Mouse (Mus musculus) left cerebral cortex, postnatal 4 days (tissue): ENCODE results near the gene Foxn3. TPM values are rescaled to one million over a fixed set of nuclear protein-coding genes. Genes with fewer than 3 reads are reported as not detected.

Experiments
- DNase-seq: peaks from one replicate; pipeline ENCODE4 v3.0.0-alpha.2; 2022
- intact Hi-C: fragments of 180-260 bp; cut with DNase I; formaldehyde crosslinking; loops from one replicate; pipeline ENCODE4 v1.15.1; 2025
- total RNA-seq, 2 experiments: library from RNA; stranded (reverse); gene quantifications; 2 replicates each; pipeline ENCODE4 v1.2.3; 2021

Foxn3 gene
- total RNA-seq, 2 experiments from 2014 or later = 73.5 to 79.5 TPM

DNA sequence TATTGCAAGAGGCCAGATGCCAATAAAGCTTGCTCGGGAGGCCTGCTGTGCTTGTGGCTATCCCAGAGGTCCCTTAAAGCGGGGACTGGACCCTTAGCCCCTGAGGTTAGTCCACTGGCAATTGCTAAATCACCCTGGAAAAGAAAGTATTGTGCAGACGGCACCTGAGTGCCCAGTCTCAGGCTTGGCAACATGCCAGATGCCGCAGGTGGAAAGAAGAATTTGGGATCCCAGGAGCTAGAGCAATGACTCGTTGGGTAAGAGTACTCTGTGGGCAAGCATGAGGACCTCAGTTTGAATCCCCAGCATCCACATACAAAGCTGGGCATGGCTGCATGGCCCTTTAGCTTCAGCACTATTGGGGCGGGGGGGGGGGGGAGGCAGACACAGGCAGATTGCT lies 35.9 kb downstream of the Foxn3 start:
- peak; percentile 39 for DNase-seq
- intact Hi-C loops = no loop called here

DNA sequence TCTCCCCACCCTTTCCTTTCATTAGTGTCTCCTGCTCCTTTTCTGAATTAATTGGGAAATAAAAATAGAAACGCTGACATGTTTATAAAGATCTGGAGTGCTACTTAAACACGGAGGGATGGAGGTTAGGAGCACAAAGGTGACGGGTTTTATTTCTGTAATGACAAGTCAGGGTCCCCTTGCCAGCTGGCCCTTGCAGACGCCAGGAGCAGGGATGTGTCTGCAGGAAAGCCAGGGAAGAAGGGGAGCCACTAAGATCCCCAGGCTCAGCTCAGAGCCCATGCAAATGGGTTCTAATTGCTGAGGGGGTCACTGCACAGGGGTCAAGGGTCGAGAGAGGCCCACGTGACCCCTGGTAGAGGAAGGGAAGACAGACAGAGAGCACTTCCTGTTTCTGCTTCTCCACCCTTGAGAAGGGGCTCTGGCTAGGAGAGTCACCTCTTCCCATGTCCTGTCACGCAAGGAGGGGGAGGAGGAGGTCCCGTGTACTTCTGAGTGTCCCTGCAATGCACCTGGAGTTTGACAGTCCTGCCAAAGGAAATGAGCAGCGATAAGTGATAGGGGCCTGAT lies 36.7 kb downstream of the Foxn3 start:
- intact Hi-C loops = no loop called here
- peak; percentile 24 for DNase-seq

DNA sequence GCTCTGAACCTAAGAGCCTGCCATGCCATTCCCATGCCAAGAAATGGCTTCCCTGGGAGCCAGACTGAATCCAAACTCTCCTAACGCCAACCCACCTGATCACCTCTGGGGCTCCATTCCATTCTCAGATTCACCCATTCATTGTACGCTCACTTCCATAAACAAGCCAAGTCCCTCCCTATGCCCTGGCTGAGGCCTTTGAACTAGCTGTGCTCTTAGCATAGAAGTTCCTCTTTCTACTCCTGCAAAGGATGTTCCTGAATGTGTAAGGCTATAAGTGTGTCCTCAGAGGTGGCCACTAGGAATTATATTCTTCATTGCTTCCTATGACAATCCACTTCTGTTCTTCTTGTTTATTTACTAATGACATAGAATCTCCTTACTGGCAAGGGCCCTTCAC lies 40.5 kb downstream of the Foxn3 start:
- intact Hi-C loops = no loop called here

DNA sequence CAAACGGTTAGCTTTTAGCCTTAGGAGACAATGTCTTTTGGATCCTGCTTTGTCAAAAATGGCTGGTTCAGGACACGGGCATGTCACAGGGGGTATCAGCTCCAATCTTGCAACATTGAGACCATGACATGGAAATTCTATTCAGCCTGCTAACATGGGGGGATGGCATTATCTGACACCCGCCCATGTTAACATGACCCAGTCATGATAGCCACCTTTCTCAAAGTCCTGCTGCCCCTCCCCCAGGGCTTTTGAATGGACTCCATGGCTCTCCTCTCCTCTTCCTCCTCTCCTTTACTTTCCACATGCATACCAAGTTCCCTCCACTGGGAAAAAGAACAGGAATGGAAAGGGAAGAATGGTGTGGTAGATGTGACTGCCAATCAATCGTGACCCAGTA lies 43.5 kb downstream of the Foxn3 start:
- intact Hi-C loops = no loop called here
- DNase-seq = no peak

More for the DNA sequence above, 40.5 kb downstream of the Foxn3 start:
- no peak for DNase-seq

DNA sequence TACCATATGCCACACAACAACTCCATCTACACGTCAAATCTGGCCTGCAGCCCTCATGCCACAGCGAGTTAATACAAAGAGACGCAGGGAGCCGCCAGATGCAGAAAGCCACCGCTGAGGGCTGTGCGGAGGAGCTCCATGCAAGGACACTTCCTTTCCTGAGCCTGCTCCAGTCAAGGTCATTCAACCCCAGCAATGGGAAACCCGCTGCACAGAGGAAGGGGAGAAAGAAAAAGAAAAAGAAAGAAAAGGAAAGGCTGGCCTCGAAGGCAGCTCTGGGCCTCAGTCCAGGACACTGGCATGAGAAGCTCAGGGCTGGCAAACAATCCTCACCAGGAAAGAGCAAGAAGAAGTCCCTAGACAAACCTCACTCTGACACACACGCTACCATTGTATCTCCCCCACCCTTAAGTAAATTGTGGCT lies 44.2 kb downstream of the Foxn3 start:
- peak; percentile 82 for DNase-seq
- intact Hi-C loops = no loop called here

DNA sequence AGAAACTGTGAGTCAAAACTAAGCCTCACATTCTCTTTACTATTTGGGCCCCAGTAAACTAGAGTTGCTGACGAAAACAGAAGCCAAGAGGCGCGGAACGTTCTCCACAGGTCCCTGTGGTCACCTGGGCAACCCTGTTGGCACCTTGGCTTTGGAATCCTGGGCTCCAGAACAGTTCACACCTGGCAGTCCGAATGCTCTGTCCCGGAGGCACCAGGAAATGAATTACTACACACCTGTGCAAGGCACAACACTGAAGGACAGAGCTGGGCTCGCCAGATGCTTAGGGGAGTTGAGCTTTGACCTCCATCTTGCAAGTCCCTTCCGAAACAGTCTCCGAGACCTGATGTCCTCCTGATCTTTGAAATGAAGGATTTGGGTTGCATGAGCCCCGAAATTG lies 44.7 kb downstream of the Foxn3 start:
- no peak for DNase-seq
- intact Hi-C loops = no loop called here

DNA sequence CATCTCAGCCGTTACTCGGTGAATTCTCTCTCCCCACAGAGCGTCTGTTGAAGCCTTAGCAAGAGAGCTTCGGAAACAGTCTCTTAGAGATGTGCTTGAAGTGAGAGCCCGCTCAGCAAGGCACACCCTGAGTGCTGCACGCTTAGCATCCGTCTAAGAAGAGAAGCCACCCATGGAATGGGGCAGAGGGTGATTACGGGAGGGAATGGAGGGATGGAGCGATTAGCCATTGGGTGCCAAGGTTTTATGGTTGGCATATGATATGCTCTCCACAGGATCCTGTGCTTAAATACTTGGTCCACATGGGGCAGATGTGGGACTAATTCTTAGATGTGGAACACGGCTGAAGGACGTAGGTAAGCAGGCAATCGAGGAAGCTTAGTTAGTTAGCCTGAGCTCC lies 45.3 kb downstream of the Foxn3 start:
- intact Hi-C loops = no loop called here

DNA sequence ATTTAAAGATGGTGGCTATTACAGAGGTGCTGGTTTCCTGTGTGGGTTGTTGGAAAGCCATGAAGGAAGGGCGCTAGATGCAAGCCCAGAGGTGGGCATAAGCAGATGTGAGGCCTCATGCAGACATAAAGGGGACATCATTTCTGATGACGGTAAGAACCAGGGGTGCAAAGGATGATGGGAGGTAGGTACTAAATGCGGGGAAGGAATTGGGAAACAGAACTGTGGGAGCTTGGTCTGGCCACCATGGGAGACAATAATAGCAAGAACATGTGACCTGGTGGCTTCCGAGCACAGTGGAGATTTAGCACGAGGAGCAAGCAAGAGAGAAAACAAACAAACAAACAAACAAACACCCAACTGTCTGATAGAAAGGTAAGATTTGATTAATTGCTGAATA lies 46.1 kb downstream of the Foxn3 start:
- intact Hi-C loops = no loop called here

More for the DNA sequence above, 45.3 kb downstream of the Foxn3 start:
- no peak for DNase-seq

DNA sequence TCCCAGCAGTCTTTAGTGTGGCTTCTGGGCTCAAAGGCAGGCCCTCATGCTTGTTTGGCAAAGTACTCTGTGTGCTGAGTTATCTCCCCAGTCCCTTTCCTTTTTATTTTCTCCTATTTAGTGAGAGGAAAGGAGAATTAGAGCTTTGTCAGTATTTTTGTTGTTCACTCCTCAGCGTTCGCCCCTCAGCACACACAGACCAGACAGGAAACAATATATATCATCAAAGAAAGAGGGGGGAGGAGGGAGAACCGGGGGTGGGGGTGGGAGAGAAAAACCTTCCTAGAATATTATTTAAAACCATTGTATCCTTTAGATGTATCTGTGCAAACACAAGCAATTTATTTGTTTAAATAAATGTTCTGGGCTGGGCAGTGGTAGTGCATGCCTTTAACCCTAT lies 47.9 kb downstream of the Foxn3 start:
- intact Hi-C loops = no loop called here
- DNase-seq = no peak

More for the DNA sequence above, 46.1 kb downstream of the Foxn3 start:
- no peak for DNase-seq

DNA sequence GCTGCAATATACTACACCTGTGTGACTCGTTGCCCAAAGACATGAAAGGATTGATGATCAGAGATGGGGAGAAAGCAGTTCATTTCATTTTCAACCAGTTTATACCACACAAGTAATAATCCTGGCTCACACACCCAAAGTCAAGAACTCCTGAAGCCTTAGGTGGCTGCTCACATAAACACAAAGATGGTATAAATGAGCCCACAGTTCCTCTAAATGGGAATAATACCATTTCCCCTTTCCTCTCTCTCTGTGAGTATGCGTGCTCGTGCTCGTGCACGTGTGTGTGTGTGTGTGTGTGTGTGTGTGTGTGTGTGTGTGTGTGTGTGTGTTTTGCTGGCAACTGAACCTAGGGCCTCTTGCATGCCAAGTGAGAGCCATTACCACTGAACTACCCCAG lies 51.7 kb downstream of the Foxn3 start:
- intact Hi-C loops = no loop called here
- DNase-seq = no peak

DNA sequence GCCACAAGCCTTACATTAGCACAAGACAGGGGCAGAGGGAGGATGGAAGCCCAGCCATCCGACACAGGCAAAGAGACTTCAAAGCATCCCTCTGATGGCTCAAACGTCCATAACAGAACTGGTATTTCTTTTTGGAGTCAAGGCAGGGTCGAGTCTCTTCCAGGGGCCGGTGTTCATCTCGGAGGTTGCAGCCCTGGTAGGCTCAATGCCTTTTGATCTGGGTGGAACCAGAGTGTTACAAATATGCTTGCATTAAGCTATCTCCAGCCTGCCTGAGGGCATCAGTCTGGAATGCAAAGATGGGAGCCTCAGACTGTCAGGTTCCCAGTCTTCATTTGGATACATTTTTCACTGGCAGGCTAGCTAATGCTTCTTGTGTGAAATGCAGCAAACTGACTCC lies 52.6 kb downstream of the Foxn3 start:
- intact Hi-C loops = no loop called here
- DNase-seq = no peak

DNA sequence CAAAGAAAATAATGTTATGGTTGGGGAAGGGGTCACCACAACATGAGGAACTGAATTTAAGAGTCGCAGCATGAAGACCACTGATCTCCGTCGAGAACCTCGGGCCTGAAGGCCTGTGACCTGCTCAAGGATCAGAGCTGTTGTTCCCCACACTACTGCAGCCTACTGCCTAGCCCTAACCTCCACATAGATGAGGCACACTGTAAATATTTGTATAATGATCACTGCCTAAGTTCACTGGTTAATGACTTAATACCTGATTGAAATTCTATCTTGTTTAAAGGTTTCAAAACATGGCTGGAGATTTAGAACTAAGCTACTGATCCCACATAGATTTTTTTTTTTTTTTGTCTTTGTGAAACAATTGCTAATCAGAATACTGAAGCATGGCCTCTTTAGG lies 61.2 kb downstream of the Foxn3 start:
- no peak for DNase-seq
- intact Hi-C loops = no loop called here

DNA sequence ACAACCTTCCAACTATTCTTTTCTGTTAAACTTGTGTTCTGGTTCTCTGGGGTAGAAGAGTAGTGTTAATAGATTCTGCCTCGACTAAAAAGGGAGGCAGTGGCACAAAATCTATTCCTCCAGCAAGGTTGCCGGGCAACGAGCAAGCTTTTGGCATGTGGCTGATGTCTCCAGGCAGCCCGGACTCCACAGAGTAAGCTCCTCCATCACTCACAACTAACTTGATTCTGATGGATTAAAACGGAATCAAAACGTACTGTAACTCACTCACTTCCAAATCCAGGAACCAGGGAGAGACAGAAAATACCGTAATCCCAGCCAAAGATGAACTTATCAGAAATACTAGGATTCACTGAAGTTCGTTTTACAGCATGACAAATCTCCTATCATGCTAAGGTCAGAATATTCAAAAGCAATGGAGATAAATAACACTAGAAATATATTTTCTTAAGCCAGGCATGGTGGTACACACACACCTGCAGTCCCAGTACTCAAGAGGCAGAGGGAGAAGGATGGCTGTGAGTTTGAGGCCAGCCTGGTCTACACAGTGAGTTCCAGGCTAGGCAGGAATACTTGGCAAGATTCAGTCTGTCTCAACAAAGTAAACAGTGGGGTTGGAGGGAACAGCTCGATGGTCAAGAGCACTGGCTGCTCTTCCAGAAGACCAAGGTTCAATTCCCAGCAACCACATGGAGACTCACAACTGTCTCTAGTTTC lies 64.2 kb downstream of the Foxn3 start:
- peak; percentile 65 for DNase-seq
- intact Hi-C loops = no loop called here

DNA sequence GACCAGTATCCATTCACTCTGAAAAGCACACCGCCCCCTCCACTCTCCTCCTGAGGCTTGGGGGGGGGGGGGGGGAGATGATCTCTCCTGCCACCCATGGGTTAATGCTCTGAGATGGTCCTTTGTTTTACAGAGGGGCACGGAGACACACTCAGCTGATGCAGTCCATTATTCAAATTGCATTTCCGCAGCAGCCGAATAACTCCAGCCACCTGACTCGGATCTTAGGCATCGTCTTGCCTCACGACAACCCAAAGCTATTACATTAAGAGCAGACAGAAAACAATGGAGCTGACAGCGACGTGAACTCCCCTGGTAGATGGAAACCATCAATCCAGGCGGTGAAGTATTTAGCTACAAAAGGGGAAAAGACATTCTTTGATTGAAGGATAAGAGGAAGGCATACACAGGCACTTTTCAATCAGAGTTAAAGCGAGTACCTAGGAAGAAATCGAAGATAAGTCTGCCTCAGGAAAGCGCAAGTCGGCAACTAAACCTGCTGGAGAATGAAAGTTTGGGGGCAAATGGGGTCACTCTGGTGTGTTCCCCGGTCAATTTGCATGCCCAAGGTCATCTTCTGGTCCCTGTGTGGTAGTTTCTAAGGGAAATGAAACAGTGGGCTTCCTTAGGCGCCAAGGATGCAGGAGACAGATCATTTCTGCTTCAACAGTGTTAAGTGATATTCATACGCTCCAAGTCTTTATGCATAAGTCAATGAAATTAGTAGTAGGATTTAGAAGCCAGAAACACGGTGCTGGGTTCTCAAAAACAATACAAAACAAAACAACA lies 65.0 kb downstream of the Foxn3 start:
- intact Hi-C loops = no loop called here
- no peak for DNase-seq

DNA sequence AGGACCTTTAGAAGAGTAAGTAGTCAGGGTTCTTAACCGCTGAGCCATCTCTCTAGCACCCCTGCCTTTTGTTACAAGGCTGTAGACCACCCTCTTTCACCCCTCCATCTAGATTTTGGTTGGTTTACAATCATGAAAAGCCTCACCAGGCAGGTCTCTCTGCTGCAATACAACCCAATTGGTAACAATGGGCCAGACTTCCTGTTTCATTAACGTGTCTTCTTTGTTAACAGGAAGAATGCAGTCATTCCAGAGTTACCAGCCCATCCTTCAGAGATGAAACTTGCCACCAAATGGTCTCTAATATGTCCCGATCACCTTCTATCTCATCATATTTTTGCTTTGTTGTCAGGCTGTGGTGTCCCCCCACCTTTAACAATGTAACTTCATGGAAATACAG lies 66.4 kb downstream of the Foxn3 start:
- no peak for DNase-seq
- intact Hi-C loops = no loop called here

DNA sequence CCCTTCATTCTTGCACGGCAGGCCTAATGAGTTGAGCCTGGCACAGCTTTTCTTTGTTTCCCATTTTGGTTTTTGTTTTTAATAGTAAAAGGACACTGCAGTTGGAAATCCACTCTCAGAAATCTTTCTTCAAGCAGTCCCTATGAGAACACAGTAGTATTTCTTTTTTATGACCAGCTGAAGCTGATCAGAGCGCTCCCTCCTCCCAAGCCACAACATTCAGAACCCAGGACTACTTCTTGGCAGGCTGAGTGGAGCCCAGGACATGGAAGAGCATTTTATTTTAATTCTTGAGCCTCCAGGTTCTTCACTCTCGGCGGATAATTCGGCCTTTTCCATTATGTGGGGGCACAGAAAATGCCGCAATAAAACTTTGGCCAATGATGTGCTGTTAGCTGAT lies 73.2 kb downstream of the Foxn3 start:
- DNase-seq = no peak
- intact Hi-C loops = no loop called here

DNA sequence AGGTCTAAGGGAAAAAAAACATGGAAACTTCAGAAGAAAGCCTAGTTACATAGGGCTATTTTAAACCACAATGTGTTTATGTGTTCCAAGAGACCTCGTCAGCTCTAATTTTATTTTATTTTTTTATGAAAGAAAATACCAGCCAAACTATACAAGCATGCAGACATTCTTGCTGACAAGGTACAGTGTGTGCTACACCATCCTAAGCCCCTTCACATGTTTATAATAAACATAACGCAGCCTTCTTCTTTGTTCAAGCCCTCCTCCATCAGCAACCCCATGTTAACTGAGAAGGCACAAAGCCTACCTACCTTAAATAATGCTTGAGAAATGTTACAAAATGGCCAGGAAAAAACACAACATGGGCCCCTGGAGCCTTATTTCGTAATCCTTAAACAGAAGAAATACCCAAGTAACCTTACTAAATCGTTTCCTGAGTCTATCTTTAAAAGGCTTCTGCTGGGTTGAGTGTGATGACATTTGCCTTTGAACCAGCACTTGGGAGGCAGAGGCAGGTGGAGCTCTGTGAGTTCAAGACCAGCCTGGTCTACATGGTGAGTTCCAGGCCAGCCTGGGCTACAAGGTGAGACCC lies 74.3 kb downstream of the Foxn3 start:
- intact Hi-C loops = no loop called here
- no peak for DNase-seq

DNA sequence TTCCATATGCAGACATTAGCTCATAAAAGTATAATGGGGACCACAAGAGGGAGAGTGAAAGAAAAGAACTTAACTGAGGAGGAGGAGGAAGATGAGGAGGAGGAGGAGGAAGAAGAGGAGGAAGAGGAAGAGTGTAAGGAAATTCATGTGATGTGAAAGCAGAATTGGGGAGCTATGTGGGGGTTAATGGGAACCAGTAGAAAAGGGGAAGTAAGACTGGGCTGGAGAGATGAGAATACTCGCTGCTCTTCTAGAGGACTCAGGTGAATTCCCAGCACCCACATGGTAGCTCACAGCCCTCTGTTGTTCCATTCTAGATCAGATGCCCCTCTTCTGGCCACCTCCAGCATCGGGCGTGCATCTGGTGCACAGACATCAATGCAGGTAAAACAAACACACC lies 83.0 kb downstream of the Foxn3 start:
- DNase-seq = no peak
- intact Hi-C loops = no loop called here

DNA sequence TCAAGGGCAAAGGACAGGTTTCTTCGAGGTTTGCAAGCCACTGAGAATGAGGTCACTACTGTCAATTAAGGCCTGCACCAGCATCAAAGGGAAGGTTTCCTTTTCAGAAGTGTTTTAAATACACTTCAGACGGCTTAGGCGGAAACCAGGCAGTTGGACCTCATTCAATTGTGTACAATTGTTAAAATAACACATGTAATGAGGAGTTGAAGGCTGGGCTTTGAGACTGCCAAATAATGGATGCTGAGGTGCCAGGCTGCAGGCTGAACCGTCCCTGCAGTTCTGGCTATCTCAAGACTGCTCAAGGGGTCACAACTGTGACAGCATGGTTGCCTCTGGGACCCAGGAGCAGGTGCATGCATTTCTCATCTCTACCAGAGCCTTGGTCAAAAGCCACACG lies 89.2 kb downstream of the Foxn3 start:
- no peak for DNase-seq
- intact Hi-C loops = no loop called here

DNA sequence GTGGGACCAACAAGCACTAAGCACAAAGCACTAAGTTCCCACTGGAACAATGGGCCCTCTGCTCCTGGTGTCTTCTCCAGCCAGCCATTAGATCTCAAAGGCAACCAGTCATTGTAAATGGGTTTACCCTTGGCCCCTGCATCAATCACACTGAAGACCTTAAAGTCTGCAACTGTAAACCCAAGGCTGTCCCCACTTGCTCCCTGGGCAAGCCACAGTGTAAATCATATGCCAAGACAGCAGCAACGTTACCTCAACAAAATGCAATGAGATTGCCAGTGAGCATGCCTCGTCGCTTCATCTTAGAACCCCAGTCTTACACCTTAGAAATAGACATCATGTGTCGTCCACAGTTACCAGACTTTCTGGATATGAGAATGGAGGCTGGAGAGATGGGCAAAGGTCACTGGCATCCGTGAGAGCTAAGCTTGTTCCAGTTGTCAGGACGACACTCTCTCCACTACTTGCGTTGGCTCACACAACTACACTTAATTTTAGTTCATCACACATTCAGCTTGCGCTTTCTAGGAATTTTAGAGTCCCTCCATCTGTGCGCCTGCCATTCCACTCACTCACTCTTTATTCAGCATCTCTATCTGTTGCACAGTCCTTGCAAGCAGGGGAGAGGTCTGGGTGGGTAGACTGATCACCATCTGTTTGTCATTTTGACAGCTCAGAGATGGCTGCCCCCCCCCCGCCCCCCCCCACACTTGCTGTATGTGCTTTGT lies 89.8 kb downstream of the Foxn3 start:
- intact Hi-C loops = no loop called here
- DNase-seq = no peak

DNA sequence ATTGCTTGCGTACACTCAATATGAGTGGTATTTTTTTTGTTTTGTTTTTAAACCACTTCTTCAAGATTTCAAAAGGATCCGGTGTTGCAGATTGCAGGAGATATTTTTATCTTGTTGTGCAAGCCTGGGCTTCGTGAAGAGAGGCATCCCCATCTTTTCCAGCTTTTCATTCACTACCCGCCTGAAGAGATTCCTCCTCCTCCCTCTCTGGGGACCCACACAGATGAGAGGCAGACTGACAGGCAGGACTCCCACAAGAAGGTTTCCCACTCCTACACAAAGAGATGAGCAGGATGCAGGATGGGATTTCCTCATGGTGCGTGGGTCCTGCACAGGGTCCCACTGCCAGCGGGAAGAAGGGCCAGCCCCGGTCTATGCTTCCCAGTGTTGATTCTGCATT lies 92.0 kb downstream of the Foxn3 start:
- DNase-seq = no peak
- intact Hi-C loops = no loop called here
